Mouse (Mus musculus) embryonic facial prominence, embryonic 13.5 days (tissue): ENCODE data around the gene Hist2h2ab. TPM values are rescaled to one million over a fixed set of nuclear protein-coding genes. Genes with fewer than 3 reads are reported as not detected.
A peak's percentile ranks its signal among the peaks of the same experiment; 100 is the strongest.

Source experiments
- ATAC-seq: fragments of 200-750 bp; cut with Nextera tagmentation; 2 replicates; pipeline ENCODE4 v1.8.0; 2017; ENCODE audit warnings: low read depth; ENCODE audit not compliant: insufficient number of reproducible peaks, insufficient read depth, low FRiP score, low TSS enrichment
- H3K27ac ChIP-seq: fragments of 300-500 bp; sonication (generic); 2 replicates; pipeline ENCODE4 v1.5.1; 2015; ENCODE audit warnings: moderate library complexity, mild to moderate bottlenecking, inconsistent platforms
- H3K27me3 ChIP-seq: fragments of 300-500 bp; sonication (generic); 2 replicates; pipeline ENCODE4 v1.6.1; 2015; ENCODE audit warnings: mild to moderate bottlenecking, inconsistent platforms
- H3K36me3 ChIP-seq: fragments of 300-500 bp; sonication (generic); 2 replicates; pipeline ENCODE4 v1.6.1; 2015; ENCODE audit warnings: mild to moderate bottlenecking, inconsistent platforms
- H3K4me1 ChIP-seq: fragments of 300-500 bp; sonication (generic); 2 replicates; pipeline ENCODE4 v1.6.1; 2015; ENCODE audit warnings: inconsistent platforms
- H3K4me2 ChIP-seq: fragments of 300-500 bp; sonication (generic); 2 replicates; pipeline ENCODE4 v1.6.1; 2015; ENCODE audit warnings: moderate library complexity, mild to moderate bottlenecking, inconsistent platforms
- H3K4me3 ChIP-seq: fragments of 300-500 bp; sonication (generic); 2 replicates; pipeline ENCODE4 v1.5.1; 2015; ENCODE audit warnings: mild to moderate bottlenecking, inconsistent platforms
- H3K9ac ChIP-seq: fragments of 300-500 bp; sonication (generic); 2 replicates; pipeline ENCODE4 v1.6.1; 2015; ENCODE audit warnings: mild to moderate bottlenecking, inconsistent platforms
- H3K9me3 ChIP-seq: fragments of 300-500 bp; sonication (generic); 2 replicates; pipeline ENCODE4 v1.6.1; 2016; ENCODE audit warnings: inconsistent platforms
- WGBS: fragments of 180-500 bp; shearing (Covaris S2); methylation state at CpG from one replicate; pipeline ENCODE4 v1.1.7; 2015; ENCODE audit warnings: mixed read lengths; 5-methylcytosine and 5-hydroxymethylcytosine counted together
- polyA plus RNA-seq: library from polyadenylated mRNA; unstranded; fragments of >200 nt; fragmentation: Nextera tagmentation; extraction: Ambion mirVana; gene quantifications from 2 replicates; pipeline ENCODE4 v1.2.1, GENCODE M21; 2015

Gene Hist2h2ab
- polyA plus RNA-seq, 1 experiment from 2014 or later = 1.7 TPM

- no peak overlapping the region for H3K9ac ChIP-seq
- no peak for ATAC-seq
- H3K9me3 ChIP-seq = no peaks in the 10 kb centered on the region
- 51% methylated on average over 10 of the region's 10 CpGs for WGBS
- peaks cover 5% of the 10 kb centered on the region; the same call in 1 of the 2 replicates for H3K4me1 ChIP-seq
- no peak overlapping the region for H3K27ac ChIP-seq
- no peak overlapping the region for H3K4me3 ChIP-seq
- H3K27me3 ChIP-seq = no peaks in the 10 kb centered on the region
- no peaks in the 10 kb centered on the region for H3K36me3 ChIP-seq
- no peak overlapping the region for H3K4me2 ChIP-seq
These were observed 35.2 kb downstream of the Hist2h2ab start for GRCm38 (mm10) chr3:96254683-96255355.

- Histone ChIP-seq H3K27ac (no peak overlapping the region), H3K4me2 (no peak overlapping the region), H3K27me3 (no peaks in the 10 kb centered on the region), H3K9ac (no peak overlapping the region), H3K4me1 (peaks cover under 1% of the 10 kb centered on the region; the same call in 1 of the 2 replicates), H3K4me3 (no peak overlapping the region), H3K9me3 (no peaks in the 10 kb centered on the region), H3K36me3 (no peaks in the 10 kb centered on the region)
- WGBS = 70% methylated on average over 5 of the region's 5 CpGs
- no peak for ATAC-seq
These were observed 36.4 kb downstream of the Hist2h2ab start for GRCm38 (mm10) chr3:96255926-96256593.

GRCm38 (mm10) chr3:96257190-96257589, 37.5 kb downstream of the Hist2h2ab start:
- Histone ChIP-seq H3K9me3 (no peaks in the 10 kb centered on the region), H3K36me3 (no peaks in the 10 kb centered on the region), H3K4me2 (no peak overlapping the region), H3K27me3 (no peaks in the 10 kb centered on the region), H3K27ac (no peak overlapping the region), H3K4me1 (peaks cover 6% of the 10 kb centered on the region), H3K4me3 (no peak overlapping the region), H3K9ac (no peak overlapping the region)
- WGBS = 73% methylated on average over 3 of the region's 3 CpGs
- no peak for ATAC-seq

GRCm38 (mm10) chr3:96260220-96260619, 40.6 kb downstream of the Hist2h2ab start:
- ATAC-seq = no peak
- H3K4me1 ChIP-seq = peaks cover 23% of the 10 kb centered on the region

GRCm38 (mm10) chr3:96261623-96262022, 42.0 kb downstream of the Hist2h2ab start:
- 47% methylated on average over 3 of the region's 3 CpGs for WGBS

More at GRCm38 (mm10) chr3:96260220-96260619, 40.6 kb downstream of the Hist2h2ab start:
- no peak overlapping the region for H3K4me2 ChIP-seq
- no peaks in the 10 kb centered on the region for H3K27me3 ChIP-seq
- H3K9me3 ChIP-seq = no peaks in the 10 kb centered on the region
- no peak overlapping the region for H3K4me3 ChIP-seq
- no peaks in the 10 kb centered on the region for H3K36me3 ChIP-seq
- H3K27ac ChIP-seq = no peak overlapping the region
- 84% methylated on average over 5 of the region's 5 CpGs for WGBS
- H3K9ac ChIP-seq = no peak overlapping the region

GRCm38 (mm10) chr3:96262216-96262875, 42.7 kb downstream of the Hist2h2ab start:
- peak overlapping the region; percentile 76 for H3K4me2 ChIP-seq
- 0 out of 2 replicates have a peak, but pooled peaks have one; percentile 50 for ATAC-seq
- H3K27me3 ChIP-seq = no peaks in the 10 kb centered on the region
- peak overlapping the region; percentile 87 for H3K9ac ChIP-seq
- peaks cover 29% of the 10 kb centered on the region for H3K4me1 ChIP-seq
- H3K36me3 ChIP-seq = no peaks in the 10 kb centered on the region
- H3K27ac ChIP-seq = peak overlapping the region; percentile 99
- H3K9me3 ChIP-seq = no peaks in the 10 kb centered on the region
- under 1% methylated on average over 19 of the region's 19 CpGs for WGBS
- peak overlapping the region; percentile 62 for H3K4me3 ChIP-seq

More at GRCm38 (mm10) chr3:96261623-96262022, 42.0 kb downstream of the Hist2h2ab start:
- Histone ChIP-seq H3K4me2 (peak overlapping the region; percentile 76), H3K27ac (peak overlapping the region; percentile 99), H3K36me3 (no peaks in the 10 kb centered on the region), H3K9me3 (no peaks in the 10 kb centered on the region), H3K27me3 (no peaks in the 10 kb centered on the region), H3K4me1 (peaks cover 23% of the 10 kb centered on the region), H3K4me3 (peak overlapping the region; percentile 62), H3K9ac (peak overlapping the region; percentile 87)
- ATAC-seq = no peak

- no peaks in the 10 kb centered on the region for H3K36me3 ChIP-seq
- no peaks in the 10 kb centered on the region for H3K9me3 ChIP-seq
- H3K9ac ChIP-seq = peak within 1 kb of the TSS; percentile 87
- peak within 1 kb of the TSS; percentile 62 for H3K4me3 ChIP-seq
- under 1% methylated on average over 40 of the region's 40 CpGs for WGBS
- peak; percentile 83 for ATAC-seq
- H3K4me2 ChIP-seq = peak within 1 kb of the TSS; percentile 76
- H3K4me1 ChIP-seq = peaks cover 36% of the 10 kb centered on the region
- H3K27me3 ChIP-seq = no peaks in the 10 kb centered on the region
- H3K27ac ChIP-seq = peak within 1 kb of the TSS; percentile 99
These were observed 43.4 kb downstream of the Hist2h2ab start, which contains the start of gene Hist2h4 for GRCm38 (mm10) chr3:96262979-96263550. Gene Hist2h4 (minus strand): TSS chr3:96263311.

GRCm38 (mm10) chr3:96263558-96264403, 44.1 kb downstream of the Hist2h2ab start:
- H3K36me3 ChIP-seq = no peaks in the 10 kb centered on the region
- peak overlapping the region; percentile 99 for H3K27ac ChIP-seq
- 6% methylated on average over 27 of the region's 27 CpGs for WGBS
- H3K4me3 ChIP-seq = peak overlapping the region; percentile 62
- no peaks in the 10 kb centered on the region for H3K27me3 ChIP-seq
- H3K9ac ChIP-seq = peak overlapping the region; percentile 83
- H3K4me2 ChIP-seq = peak overlapping the region; percentile 76
- no peaks in the 10 kb centered on the region for H3K9me3 ChIP-seq
- peaks cover 38% of the 10 kb centered on the region for H3K4me1 ChIP-seq
- ATAC-seq = no peak

GRCm38 (mm10) chr3:96264404-96264949, 44.8 kb downstream of the Hist2h2ab start:
- no peaks in the 10 kb centered on the region for H3K36me3 ChIP-seq
- ATAC-seq = no peak
- peaks cover 38% of the 10 kb centered on the region for H3K4me1 ChIP-seq
- H3K9me3 ChIP-seq = no peaks in the 10 kb centered on the region
- H3K4me2 ChIP-seq = peak overlapping the region; percentile 76
- 74% methylated on average over 7 of the region's 7 CpGs for WGBS
- H3K27ac ChIP-seq = peak overlapping the region; percentile 99
- peak overlapping the region; percentile 62 for H3K4me3 ChIP-seq
- peak overlapping the region; percentile 83 for H3K9ac ChIP-seq
- H3K27me3 ChIP-seq = no peaks in the 10 kb centered on the region

GRCm38 (mm10) chr3:96266132-96266710, 46.6 kb downstream of the Hist2h2ab start:
- no peak overlapping the region for H3K9ac ChIP-seq
- no peak overlapping the region for H3K4me3 ChIP-seq
- H3K36me3 ChIP-seq = no peaks in the 10 kb centered on the region
- H3K9me3 ChIP-seq = no peaks in the 10 kb centered on the region
- peaks cover 42% of the 10 kb centered on the region for H3K4me1 ChIP-seq
- no peak for ATAC-seq
- WGBS = 86% methylated on average over 8 of the region's 8 CpGs
- no peak overlapping the region for H3K4me2 ChIP-seq
- no peaks in the 10 kb centered on the region for H3K27me3 ChIP-seq
- H3K27ac ChIP-seq = peak overlapping the region; percentile 11; the same call in 1 of the 2 replicates
